22 mouse cellular contexts compared by ENCODE assay signal in genomic region chr1:42436366-42436998, GRCm38 (mm10).
DNase-seq lines count a peak whose midpoint lies in the region; ATAC-seq and TF ChIP-seq lines count a peak whose summit lies in the region.
"Had no signal": no experiment of that assay in that cellular context is flagged by ENCODE, and none has a peak within 500 bp of the region (broad histone marks: within the 10 kb centered on the region; RNA-seq: fewer than 3 reads in every experiment).

No protein-coding gene starts in this region.

- H3K27me3 ChIP-seq in intestine, embryonic 16.5 days (replicated peaks; ENCODE audit: control insufficient read depth, insufficient read depth, low read length): no peaks in the 10 kb centered on the region
- no peaks in the 10 kb centered on the region for H3K27me3 ChIP-seq in intestine, postnatal 0 days (replicated peaks; ENCODE audit: control insufficient read depth, insufficient read depth, low read length)
- no peaks in the 10 kb centered on the region for H3K27me3 ChIP-seq in embryonic facial prominence, embryonic 10.5 days (replicated peaks; ENCODE audit: low read depth, poor library complexity, severe bottlenecking)
- H3K27me3 ChIP-seq: embryonic facial prominence, embryonic 15.5 days; intestine, embryonic 15.5 days had no signal

- no peak overlapping the region for H3K4me2 ChIP-seq in intestine, embryonic 16.5 days (ENCODE audit: low read depth, low read length)
- no peak overlapping the region for H3K4me2 ChIP-seq in intestine, postnatal 0 days (replicated peaks; ENCODE audit: low read depth)
- H3K4me2 ChIP-seq: embryonic facial prominence, embryonic 15.5 days; heart, embryonic 11.5 days; hindbrain, embryonic 14.5 days; intestine, embryonic 15.5 days had no signal

- H3K4me1 ChIP-seq in intestine, embryonic 16.5 days (ENCODE audit: control insufficient read depth, insufficient read depth, low read length): no peaks in the 10 kb centered on the region
- H3K4me1 ChIP-seq in intestine, postnatal 0 days (replicated peaks; ENCODE audit: control insufficient read depth, insufficient read depth, low read length): no peaks in the 10 kb centered on the region
- H3K4me1 ChIP-seq in embryonic facial prominence, embryonic 10.5 days: peaks cover 6% of the 10 kb centered on the region
- H3K4me1 ChIP-seq: hindbrain, embryonic 10.5 days; intestine, embryonic 15.5 days had no signal

- WGBS in intestine, embryonic 16.5 days: 62% methylated on average over 8 of the region's 8 CpGs
- 62% methylated on average over 8 of the region's 8 CpGs for WGBS in intestine, postnatal 0 days
- 57% methylated on average over 8 of the region's 8 CpGs for WGBS in embryonic facial prominence, embryonic 10.5 days

- peak; percentile 42; the same call in 1 of the 2 replicates for ATAC-seq in intestine, embryonic 16.5 days
- no peak for ATAC-seq in intestine, postnatal 0 days
- ATAC-seq: forebrain, embryonic 14.5 days; intestine, embryonic 15.5 days had no signal

- no peaks in the 10 kb centered on the region for H3K9me3 ChIP-seq in intestine, embryonic 16.5 days (ENCODE audit: control insufficient read depth, low read length)
- H3K9me3 ChIP-seq in intestine, postnatal 0 days (ENCODE audit: control insufficient read depth): no peaks in the 10 kb centered on the region
- H3K9me3 ChIP-seq in embryonic facial prominence, embryonic 10.5 days: no peaks in the 10 kb centered on the region
- H3K9me3 ChIP-seq: embryonic facial prominence, embryonic 15.5 days; forebrain, embryonic 10.5 days; hindbrain, embryonic 10.5 days; intestine, embryonic 15.5 days had no signal

- no peak overlapping the region for H3K27ac ChIP-seq in intestine, embryonic 16.5 days (ENCODE audit: low read length)
- H3K27ac ChIP-seq in intestine, postnatal 0 days (ENCODE audit: low read depth, low read length): no peak overlapping the region
- H3K27ac ChIP-seq in embryonic facial prominence, embryonic 10.5 days (replicated peaks): no peak overlapping the region
- H3K27ac ChIP-seq: embryonic facial prominence, embryonic 15.5 days; forebrain, embryonic 10.5 days; hindbrain, embryonic 10.5 days; hindbrain, embryonic 14.5 days; intestine, embryonic 15.5 days had no signal

- DNase-seq in R1 (ENCODE audit: low read depth, low spot score): peak; percentile 82
- DNase-seq in embryonic facial prominence, embryonic 10.5 days (ENCODE audit: low spot score): peak; percentile 27
- DNase-seq in mesoderm, embryonic 11.5 days (ENCODE audit: low read depth, low spot score): peak; percentile 22
- DNase-seq in lung, postnatal 14 days: no peak
- no peak for DNase-seq in urinary bladder, postnatal 4 days (ENCODE audit: low spot score in 2 of 2)
- DNase-seq: adrenal gland, postnatal 10 days; cerebellum, adult 11-12 months; cerebellum, adult 9-10 months; cerebellum, postnatal 25 days; gastrocnemius, postnatal 36 days; heart, adult 18-20 months; kidney, adult 9 months had no signal

- no peak overlapping the region for H3K9ac ChIP-seq in intestine, embryonic 16.5 days (ENCODE audit: low read depth, low read length)
- no peak overlapping the region for H3K9ac ChIP-seq in intestine, postnatal 0 days (ENCODE audit: low read depth, low read length)
- H3K9ac ChIP-seq: embryonic facial prominence, embryonic 15.5 days; hindbrain, embryonic 14.5 days; intestine, embryonic 15.5 days had no signal

- no peak overlapping the region for H3K4me3 ChIP-seq in intestine, embryonic 16.5 days (ENCODE audit: low read length)
- H3K4me3 ChIP-seq in intestine, postnatal 0 days (ENCODE audit: low read depth, low read length): no peak overlapping the region
- H3K4me3 ChIP-seq in embryonic facial prominence, embryonic 10.5 days: no peak overlapping the region
- H3K4me3 ChIP-seq: embryonic facial prominence, embryonic 15.5 days; erythroblast, embryonic 14.5 days; forebrain, embryonic 10.5 days; hindbrain, embryonic 10.5 days; intestine, embryonic 15.5 days had no signal

- no peaks in the 10 kb centered on the region for H3K36me3 ChIP-seq in intestine, embryonic 16.5 days (ENCODE audit: control insufficient read depth, insufficient read depth, low read length)
- H3K36me3 ChIP-seq in intestine, postnatal 0 days (ENCODE audit: control insufficient read depth, insufficient read depth): no peaks in the 10 kb centered on the region
- no peaks in the 10 kb centered on the region for H3K36me3 ChIP-seq in embryonic facial prominence, embryonic 10.5 days (replicated peaks)
- H3K36me3 ChIP-seq: embryonic facial prominence, embryonic 15.5 days; forebrain, embryonic 10.5 days; hindbrain, embryonic 10.5 days; intestine, embryonic 15.5 days had no signal

- no peak for TF ChIP-seq CTCF in intestine, postnatal 0 days (IDR thresholded peaks at IDR 0.05; ENCODE audit: low read depth)

Comparison
In these comparisons a context has a peak if more than half of its experiments do, and no peak if none do; other contexts are left out.
1. DNase-seq: peak in R1 (single experiment), embryonic facial prominence, embryonic 10.5 days (single experiment) and mesoderm, embryonic 11.5 days (single experiment); none in lung, postnatal 14 days (single experiment) and urinary bladder, postnatal 4 days (0 of 2).